Mouse (Mus musculus) olfactory bulb, adult 2 months (tissue): ENCODE measurements around the gene Det1.

ENCODE experiments used
- CTCF ChIP-seq: fragments of 200-500 bp; IDR thresholded peaks from 2 replicates; pipeline ENCODE4 v1.5.1; 2012; ENCODE audit warnings: low read depth, mild to moderate bottlenecking, low read length, moderate library complexity; ENCODE audit not compliant: insufficient read depth
- POLR2A ChIP-seq: fragments of 200-500 bp; IDR thresholded peaks from 2 replicates; pipeline ENCODE4 v1.6.1; 2012; ENCODE audit warnings: mild to moderate bottlenecking, low read depth, low read length, moderate library complexity; ENCODE audit not compliant: insufficient read depth

GRCm38 (mm10) chr7:78890641-78891040 is 43.6 kb upstream of the Det1 start:
- peak; percentile 97 for TF ChIP-seq CTCF
- no peak for TF ChIP-seq POLR2A
